Comparison of ENCODE assay signal across 8 mouse cellular contexts in the genomic region with DNA sequence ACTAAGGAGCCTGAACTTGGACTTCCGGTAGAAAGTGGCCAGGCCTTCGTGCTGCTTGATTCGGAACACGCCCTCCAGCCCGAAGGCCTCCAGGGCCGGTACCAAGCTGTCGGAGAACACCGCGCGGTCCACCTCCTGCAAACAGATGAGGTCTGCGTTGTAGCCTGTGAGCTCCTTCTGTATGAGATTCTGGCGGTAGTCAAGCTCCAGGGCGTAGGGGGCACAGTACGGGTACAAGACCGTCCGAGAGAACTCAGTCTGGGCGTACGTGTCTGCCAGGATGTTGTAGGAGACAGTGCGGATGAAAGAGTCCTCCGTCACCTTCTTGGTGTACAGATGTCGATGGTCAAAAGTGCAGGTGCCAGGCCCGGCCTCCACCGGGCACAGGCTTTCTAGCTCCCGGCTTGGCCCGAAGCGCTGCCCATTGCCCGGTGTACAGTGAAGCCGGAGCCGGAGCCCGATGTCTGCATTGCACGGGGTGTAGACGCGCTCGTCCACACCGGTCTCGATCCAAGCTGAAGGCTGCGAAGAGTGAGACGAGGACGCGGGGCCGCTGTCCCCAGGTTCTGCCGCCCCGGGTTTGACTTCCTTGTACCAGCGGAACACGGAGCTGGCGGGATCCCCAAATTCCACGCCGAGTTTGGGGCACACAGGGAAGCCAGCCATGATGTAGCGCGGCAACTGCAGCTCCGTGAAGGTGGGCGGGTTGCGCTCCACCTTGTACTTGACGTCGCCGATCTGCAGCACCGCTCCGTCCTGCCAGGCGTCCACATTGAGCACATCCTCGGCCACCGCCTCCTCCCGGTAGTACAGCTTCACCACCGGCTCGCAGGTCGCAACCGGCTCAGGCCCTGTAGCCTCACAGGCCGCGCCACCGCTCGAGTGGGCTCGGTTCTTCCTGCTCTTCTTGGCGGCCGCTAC. TPM values are rescaled to one million over a fixed set of nuclear protein-coding genes. Genes with fewer than 3 reads are reported as not detected.
DNase-seq lines count a peak whose midpoint lies in the region; ATAC-seq and TF ChIP-seq lines count a peak whose summit lies in the region.

No protein-coding gene starts in this region.

- H3K4me2 ChIP-seq in embryonic facial prominence, embryonic 11.5 days (ENCODE audit: low read depth, low read length) = peak overlapping the region; percentile 94
- peak overlapping the region; percentile 87 for H3K4me2 ChIP-seq in heart, embryonic 15.5 days
- H3K4me2 ChIP-seq in liver, embryonic 15.5 days = peak overlapping the region; percentile 95
- peak overlapping the region; percentile 79 for H3K4me2 ChIP-seq in neural tube, embryonic 11.5 days (ENCODE audit: low read depth)

- H3K27ac ChIP-seq in embryonic facial prominence, embryonic 11.5 days (replicated peaks; ENCODE audit: low read depth, low read length) = peak overlapping the region; percentile 80
- peak overlapping the region; percentile 88 for H3K27ac ChIP-seq in heart, embryonic 15.5 days
- H3K27ac ChIP-seq in liver, embryonic 15.5 days (replicated peaks) = peak overlapping the region; percentile 85
- H3K27ac ChIP-seq in neural tube, embryonic 11.5 days (ENCODE audit: low read depth, low read length) = peak overlapping the region; percentile 63
- H3K27ac ChIP-seq in testis, adult 2 months (ENCODE audit: control insufficient read depth, insufficient read depth, low read depth, low read length) = peak overlapping the region; percentile 98

- H3K4me3 ChIP-seq in embryonic facial prominence, embryonic 11.5 days (ENCODE audit: low read depth, low read length) = peak overlapping the region; percentile 85
- peak overlapping the region; percentile 94 for H3K4me3 ChIP-seq in heart, embryonic 15.5 days
- H3K4me3 ChIP-seq in liver, embryonic 15.5 days (replicated peaks) = peak overlapping the region; percentile 86
- H3K4me3 ChIP-seq in neural tube, embryonic 11.5 days (ENCODE audit: low read depth, low read length) = peak overlapping the region; percentile 98
- peak overlapping the region; percentile 99 for H3K4me3 ChIP-seq in testis, adult 2 months (ENCODE audit: control insufficient read depth, low read depth, low read length)

- no peak for TF ChIP-seq POLR2A in testis, adult 2 months (IDR thresholded peaks at IDR 0.05; ENCODE audit: control insufficient read depth, low read depth, low read length)

- peak overlapping the region; percentile 81 for H3K9ac ChIP-seq in embryonic facial prominence, embryonic 11.5 days (replicated peaks; ENCODE audit: low read length)
- H3K9ac ChIP-seq in heart, embryonic 15.5 days = peak overlapping the region; percentile 85
- H3K9ac ChIP-seq in liver, embryonic 15.5 days = peak overlapping the region; percentile 77
- H3K9ac ChIP-seq in neural tube, embryonic 11.5 days (ENCODE audit: low read length) = peak overlapping the region; percentile 87

- no peak for TF ChIP-seq CTCF in testis, adult 2 months (IDR thresholded peaks at IDR 0.05; ENCODE audit: control insufficient read depth, insufficient read depth, insufficient replicate concordance, low read depth, low read length)

- peaks cover 3% of the 10 kb centered on the region; the same call in 1 of the 2 replicates for H3K36me3 ChIP-seq in embryonic facial prominence, embryonic 11.5 days (replicated peaks; ENCODE audit: control insufficient read depth, insufficient read depth, low read depth, low read length)
- peaks cover 17% of the 10 kb centered on the region for H3K36me3 ChIP-seq in heart, embryonic 15.5 days
- peaks cover 23% of the 10 kb centered on the region for H3K36me3 ChIP-seq in liver, embryonic 15.5 days (replicated peaks)
- no peaks in the 10 kb centered on the region for H3K36me3 ChIP-seq in neural tube, embryonic 11.5 days (ENCODE audit: control insufficient read depth, insufficient read depth, low read length)
- no peaks in the 10 kb centered on the region for H3K36me3 ChIP-seq in testis, adult 2 months (ENCODE audit: control insufficient read depth, insufficient read depth, low read length)

- H3K4me1 ChIP-seq in embryonic facial prominence, embryonic 11.5 days (ENCODE audit: control insufficient read depth, insufficient read depth, low read length) = no peaks in the 10 kb centered on the region
- peaks cover 19% of the 10 kb centered on the region for H3K4me1 ChIP-seq in heart, embryonic 15.5 days (replicated peaks)
- H3K4me1 ChIP-seq in liver, embryonic 15.5 days (replicated peaks) = peaks cover 41% of the 10 kb centered on the region
- H3K4me1 ChIP-seq in neural tube, embryonic 11.5 days (ENCODE audit: control insufficient read depth, insufficient read depth, low read length) = peaks cover 11% of the 10 kb centered on the region
- peaks cover 4% of the 10 kb centered on the region for H3K4me1 ChIP-seq in testis, adult 2 months (ENCODE audit: control insufficient read depth, insufficient read depth, low read length)

- ATAC-seq in embryonic facial prominence, embryonic 11.5 days (replicated peaks; ENCODE audit: insufficient number of reproducible peaks, low FRiP score, low TSS enrichment, low read depth) = peak; percentile 67
- peak; percentile 48 for ATAC-seq in heart, embryonic 15.5 days (replicated peaks; ENCODE audit: insufficient number of reproducible peaks, insufficient read depth, low FRiP score, low read depth)
- peak; percentile 51 for ATAC-seq in liver, embryonic 15.5 days (ENCODE audit: insufficient read depth)
- ATAC-seq in neural tube, embryonic 11.5 days (ENCODE audit: insufficient read depth, low FRiP score, low TSS enrichment) = peak; percentile 41

- 1% methylated on average over 73 of the region's 73 CpGs for WGBS in embryonic facial prominence, embryonic 11.5 days
- WGBS in heart, embryonic 15.5 days = under 1% methylated on average over 73 of the region's 73 CpGs
- WGBS in liver, embryonic 15.5 days (ENCODE audit: insufficient replicate concordance) = under 1% methylated on average over 73 of the region's 73 CpGs
- WGBS in neural tube, embryonic 11.5 days = 2% methylated on average over 73 of the region's 73 CpGs

- H3K9me3 ChIP-seq in embryonic facial prominence, embryonic 11.5 days (replicated peaks; ENCODE audit: control insufficient read depth, low read length) = no peaks in the 10 kb centered on the region
- H3K9me3 ChIP-seq in heart, embryonic 15.5 days (replicated peaks) = no peaks in the 10 kb centered on the region
- no peaks in the 10 kb centered on the region for H3K9me3 ChIP-seq in liver, embryonic 15.5 days (replicated peaks)
- no peaks in the 10 kb centered on the region for H3K9me3 ChIP-seq in neural tube, embryonic 11.5 days (ENCODE audit: control insufficient read depth, low read length)

- peak; percentile 66 for DNase-seq in 416B (ENCODE audit: low read depth)
- DNase-seq in adrenal gland, adult (ENCODE audit: inconsistent age in 2 of 2, low spot score in 1 of 2) = peak; percentile 33 to 74
- DNase-seq in embryonic facial prominence, embryonic 11.5 days (ENCODE audit: low spot score) = peak; percentile 34
- DNase-seq in kidney, postnatal 25 days = peak; percentile 30 to 67
- DNase-seq in neural tube, embryonic 11.5 days (ENCODE audit: low spot score) = peak; percentile 13

- H3K27me3 ChIP-seq in embryonic facial prominence, embryonic 11.5 days (ENCODE audit: control insufficient read depth, insufficient read depth, low read length) = no peaks in the 10 kb centered on the region
- H3K27me3 ChIP-seq in heart, embryonic 15.5 days = no peaks in the 10 kb centered on the region
- no peaks in the 10 kb centered on the region for H3K27me3 ChIP-seq in liver, embryonic 15.5 days
- no peaks in the 10 kb centered on the region for H3K27me3 ChIP-seq in neural tube, embryonic 11.5 days (ENCODE audit: control insufficient read depth, insufficient read depth, low read length)
- H3K27me3 ChIP-seq in testis, adult 2 months (ENCODE audit: control insufficient read depth, insufficient read depth, low read length) = no peaks in the 10 kb centered on the region

RNA-seq across cellular contexts. Expression of a gene that starts 1.1 kb away (rescaled TPM):
- 12.4 and 13.4 TPM in 2 replicates for polyA plus RNA-seq in embryonic facial prominence, embryonic 11.5 days (2014; fragmentation: Nextera tagmentation; extraction: Ambion mirVana)
- 7.1 and 8.0 TPM in 2 replicates for polyA plus RNA-seq in heart, embryonic 15.5 days (2015; fragmentation: Nextera tagmentation; extraction: Ambion mirVana)
- polyA plus RNA-seq in liver, embryonic 15.5 days (2015; fragmentation: Nextera tagmentation; extraction: Ambion mirVana) = 6.0 and 6.2 TPM in 2 replicates
- polyA plus RNA-seq in neural tube, embryonic 11.5 days (2014; fragmentation: Nextera tagmentation; extraction: Ambion mirVana) = 13.3 and 14.9 TPM in 2 replicates
- polyA plus RNA-seq in testis, adult 2 months (2012; rRNA removed) = 2.0 and 2.3 TPM in 2 replicates

RNA-seq across cellular contexts. Expression of a gene that starts 24.4 kb away (rescaled TPM):
- polyA plus RNA-seq in embryonic facial prominence, embryonic 11.5 days (2014; fragmentation: Nextera tagmentation; extraction: Ambion mirVana) = 0.04 TPM in 1 of 2 replicates, not detected in the other
- 0.09 TPM in 2 replicates for polyA plus RNA-seq in heart, embryonic 15.5 days (2015; fragmentation: Nextera tagmentation; extraction: Ambion mirVana)
- polyA plus RNA-seq in liver, embryonic 15.5 days (2015; fragmentation: Nextera tagmentation; extraction: Ambion mirVana) = 0.02 TPM in 2 replicates
- polyA plus RNA-seq in neural tube, embryonic 11.5 days (2014; fragmentation: Nextera tagmentation; extraction: Ambion mirVana) = 0.01 TPM in 2 replicates
- polyA plus RNA-seq in testis, adult 2 months (2012; rRNA removed) = 6.0 and 7.4 TPM in 2 replicates

RNA-seq across cellular contexts. Expression of a gene that starts 30.8 kb away (rescaled TPM):
- polyA plus RNA-seq in embryonic facial prominence, embryonic 11.5 days (2014; fragmentation: Nextera tagmentation; extraction: Ambion mirVana) = 611 and 662 TPM in 2 replicates
- polyA plus RNA-seq in heart, embryonic 15.5 days (2015; fragmentation: Nextera tagmentation; extraction: Ambion mirVana) = 391 and 431 TPM in 2 replicates
- polyA plus RNA-seq in liver, embryonic 15.5 days (2015; fragmentation: Nextera tagmentation; extraction: Ambion mirVana) = 154 and 158 TPM in 2 replicates
- polyA plus RNA-seq in neural tube, embryonic 11.5 days (2014; fragmentation: Nextera tagmentation; extraction: Ambion mirVana) = 629 and 640 TPM in 2 replicates
- polyA plus RNA-seq in testis, adult 2 months (2012; rRNA removed) = 115 and 121 TPM in 2 replicates

Comparison
In these comparisons a context has a peak if more than half of its experiments do, and no peak if none do; other contexts are left out.
1. Peak in every context shown above with its lines: DNase-seq, ATAC-seq, H3K4me3 ChIP-seq and H3K27ac ChIP-seq.
2. DNase-seq: peak in every context shown above with its lines; median percentile 66 in 416B; 54 in adrenal gland, adult; 48 in kidney, postnatal 25 days; 34 in embryonic facial prominence, embryonic 11.5 days; 13 in neural tube, embryonic 11.5 days.